Mouse (Mus musculus) monocyte, adult 5-6 weeks (primary cell): ENCODE data around the gene Gm17689. TPM values are rescaled to one million over a fixed set of nuclear protein-coding genes. Genes with fewer than 3 reads are reported as not detected.

Experiments used
- ATAC-seq: fragments of 153-309, 156-312 bp; replicated peaks from 2 replicates; pipeline ENCODE4 v1.8.0; 2017; ENCODE audit warnings: mild to moderate bottlenecking; ENCODE audit not compliant: low TSS enrichment, insufficient number of reproducible peaks, severe bottlenecking, poor library complexity, low FRiP score
- total RNA-seq: library from RNA; stranded (forward); fragments of 200-1000, 200-491, 200-594 nt; gene quantifications from 3 replicates; pipeline ENCODE4 v1.2.3, GENCODE M21; 2017

Gm17689 gene
- total RNA-seq, result not detected in 3 replicates

- ATAC-seq, result no peak
These were observed at the start of gene Gm17689 for GRCm38 (mm10) chr9:36582535-36582934. Gene Gm17689 (minus strand): TSS chr9:36582635.

DNA sequence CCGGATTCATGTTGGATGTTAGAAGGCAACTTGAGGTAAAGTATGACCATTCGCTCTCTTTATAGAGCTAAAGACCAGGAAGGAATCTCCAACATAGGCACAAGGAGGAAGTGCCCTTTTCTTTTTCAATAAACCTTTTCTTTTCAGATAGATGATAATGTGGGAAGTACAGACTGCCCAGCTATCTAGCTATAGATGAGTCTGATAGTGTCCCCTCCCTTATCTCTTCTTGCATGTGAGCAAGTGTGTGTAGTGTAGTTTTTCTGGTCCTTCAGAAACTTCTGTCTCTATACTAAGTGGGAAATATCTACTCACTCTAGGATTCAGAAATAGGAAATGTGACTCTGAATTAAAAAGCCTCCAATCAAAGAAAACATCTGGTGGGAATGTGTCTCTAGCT, 40.6 kb downstream of the Gm17689 start, which contains the start of gene Gm5615:
TSS of gene Gm5615 (minus strand) at position 101 of the 400 bp plus-strand sequence.
- no peak for ATAC-seq

Other genes with a start within 250 kb of the Gm17689 start
- not detected in 3 replicates for gene Gm7257, start 150.8 kb downstream of the Gm17689 start, total RNA-seq
- gene Gm9513, start 107.0 kb downstream of the Gm17689 start, total RNA-seq, result not detected in 3 replicates
- gene Gm5615, start 40.7 kb downstream of the Gm17689 start, total RNA-seq, result not detected in 3 replicates
- not detected in 3 replicates for gene A630095E13Rik, start 60.7 kb upstream of the Gm17689 start, total RNA-seq
- not detected in 3 replicates for gene Acrv1, start 110.6 kb upstream of the Gm17689 start, total RNA-seq
- 1.1 to 14.1 TPM (median 2.5 TPM) in 3 replicates for gene Chek1, start 144.4 kb upstream of the Gm17689 start, total RNA-seq
- 170 to 460 TPM (median 306 TPM) in 3 replicates for gene Stt3a, start 185.0 kb upstream of the Gm17689 start, total RNA-seq
- 47.7 to 50.6 TPM (median 48.2 TPM) in 3 replicates for gene Ei24, start 214.8 kb upstream of the Gm17689 start, total RNA-seq
- 2.0 TPM in 1 of 3 replicates, not detected in the others for gene Fez1, start 239.2 kb upstream of the Gm17689 start, total RNA-seq